Mouse (Mus musculus) mouse embryonic stem cell (cell line): Measurements from ENCODE around the gene Cd164.

Experiments
- in situ Hi-C, 2 experiments: fragments of 300-500 bp; cut with MboI; formaldehyde crosslinking; loops; 1 replicate in 1 of 2; 3 replicates in 1 of 2; pipeline ENCODE4 v1.14.3; 2019 to 2020; ENCODE audit warnings: low sequenced_read_pairs in 2 of 2, low pct_unique_long_range_greater_than_20kb in 1 of 2, mixed read lengths in 1 of 2; ENCODE audit not compliant: unreplicated experiment in 1 of 2

Cd164 gene

GRCm38 (mm10) chr10:41489708-41490517, 29.3 kb upstream of the Cd164 start, which contains the start of the genes Smpd2 and Ppil6:
Smpd2 (minus strand) TSS chr10:41490369.
Ppil6 (plus strand) TSS chr10:41490439.
- in situ Hi-C loops, result loop anchor here in 1 of 2 experiments (10.0 kb wide), 1 partner anchor 195 kb away; no protein-coding TSS in a partner anchor

- in situ Hi-C loops, result no loop called here
Observed at GRCm38 (mm10) chr10:41490518-41490873, 28.7 kb upstream of the Cd164 start.

- in situ Hi-C loops, result no loop called here
Observed at GRCm38 (mm10) chr10:41491111-41491510, 28.1 kb upstream of the Cd164 start.

GRCm38 (mm10) chr10:41500941-41501340, 18.3 kb upstream of the Cd164 start:
- in situ Hi-C loops, result loop anchor here (10.0 kb wide), 3 partner anchors 66 to 496 kb away; partner anchors contain the start of genes Ak9 (in 1 of the 2) and Fig4 (in 1 of the 2)

- in situ Hi-C loops, result loop anchor here (5.0 to 10.0 kb wide), 4 partner anchors 70 to 500 kb away; partner anchors contain the start of genes Ak9 (in 1 of the 2) and Fig4 (in 1 of the 2)
Observed at GRCm38 (mm10) chr10:41504996-41505395, 14.2 kb upstream of the Cd164 start.

GRCm38 (mm10) chr10:41505446-41505845, 13.8 kb upstream of the Cd164 start:
- in situ Hi-C loops, result loop anchor here (5.0 to 10.0 kb wide), 4 partner anchors 71 to 501 kb away; partner anchors contain the start of genes Ak9 (in 1 of the 2) and Fig4 (in 1 of the 2)

GRCm38 (mm10) chr10:41509160-41509559, 10.1 kb upstream of the Cd164 start:
- in situ Hi-C loops, result loop anchor here (5.0 to 10.0 kb wide), 4 partner anchors 74 to 504 kb away; partner anchors contain the start of genes Ak9 (in 1 of the 2) and Fig4 (in 1 of the 2)

- in situ Hi-C loops, result loop anchor here in 1 of 2 experiments (10.0 kb wide), 1 partner anchor 120 kb away; no protein-coding TSS in a partner anchor
Observed at GRCm38 (mm10) chr10:41514301-41514700, 4.9 kb upstream of the Cd164 start.

- in situ Hi-C loops, result loop anchor here in 1 of 2 experiments (10.0 kb wide), 1 partner anchor 120 kb away; no protein-coding TSS in a partner anchor
Observed at GRCm38 (mm10) chr10:41514921-41515320, 4.3 kb upstream of the Cd164 start.

- in situ Hi-C loops, result loop anchor here in 1 of 2 experiments (10.0 kb wide), 1 partner anchor 116 kb away; no protein-coding TSS in a partner anchor
Observed at GRCm38 (mm10) chr10:41518508-41518980, 670 bp upstream of the Cd164 start.

- in situ Hi-C loops, result loop anchor here (10.0 kb wide), 1 partner anchor 115 kb away; no protein-coding TSS in a partner anchor
Observed at GRCm38 (mm10) chr10:41519640-41520409, 611 bp downstream of the Cd164 start.

GRCm38 (mm10) chr10:41520410-41520673, 1.1 kb downstream of the Cd164 start:
- in situ Hi-C loops, result loop anchor here in 1 of 2 experiments (10.0 kb wide), 1 partner anchor 114 kb away; no protein-coding TSS in a partner anchor

GRCm38 (mm10) chr10:41523386-41523785, 4.2 kb downstream of the Cd164 start:
- in situ Hi-C loops, result loop anchor here in 1 of 2 experiments (10.0 kb wide), 1 partner anchor 111 kb away; no protein-coding TSS in a partner anchor

GRCm38 (mm10) chr10:41525696-41526095, 6.5 kb downstream of the Cd164 start:
- in situ Hi-C loops, result loop anchor here in 1 of 2 experiments (10.0 kb wide), 1 partner anchor 109 kb away; no protein-coding TSS in a partner anchor

- in situ Hi-C loops, result loop anchor here in 1 of 2 experiments (10.0 kb wide), 1 partner anchor 105 kb away; no protein-coding TSS in a partner anchor
Observed at GRCm38 (mm10) chr10:41529972-41530371, 10.8 kb downstream of the Cd164 start.

GRCm38 (mm10) chr10:41535991-41536390, 16.8 kb downstream of the Cd164 start:
- in situ Hi-C loops, result no loop called here

GRCm38 (mm10) chr10:41536714-41537113, 17.5 kb downstream of the Cd164 start:
- in situ Hi-C loops, result no loop called here

- in situ Hi-C loops, result no loop called here
Observed at GRCm38 (mm10) chr10:41537226-41537982, 18.2 kb downstream of the Cd164 start.
